Mouse (Mus musculus) midbrain, embryonic 16.5 days (tissue): ENCODE data around the gene Espnl. TPM values are rescaled to one million over a fixed set of nuclear protein-coding genes. Genes with fewer than 3 reads are reported as not detected.
A peak's percentile ranks its signal among the peaks of the same experiment; 100 is the strongest.

Source experiments
- ATAC-seq: fragments of 200-750 bp; cut with Nextera tagmentation; 2 replicates; pipeline ENCODE4 v1.8.0; 2017; ENCODE audit warnings: moderate TSS enrichment
- H3K27ac ChIP-seq: fragments of 300-500 bp; sonication (generic); 2 replicates; pipeline ENCODE4 v1.5.1; 2014; ENCODE audit warnings: mild to moderate bottlenecking, low read length, mixed read lengths
- H3K27me3 ChIP-seq: fragments of 300-500 bp; sonication (generic); 2 replicates; pipeline ENCODE4 v1.6.1; 2014; ENCODE audit warnings: low read depth, low read length, mixed read lengths; ENCODE audit not compliant: control insufficient read depth, insufficient read depth
- H3K36me3 ChIP-seq: fragments of 300-500 bp; sonication (generic); 2 replicates; pipeline ENCODE4 v1.6.1; 2014; ENCODE audit warnings: mild to moderate bottlenecking, low read length, moderate library complexity, mixed read lengths; ENCODE audit not compliant: control insufficient read depth, insufficient read depth
- H3K4me1 ChIP-seq: fragments of 300-500 bp; sonication (generic); 2 replicates; pipeline ENCODE4 v1.6.1; 2014; ENCODE audit warnings: mild to moderate bottlenecking, low read length, mixed read lengths; ENCODE audit not compliant: control insufficient read depth, insufficient read depth
- H3K4me2 ChIP-seq: fragments of 300-500 bp; sonication (generic); 2 replicates; pipeline ENCODE4 v1.6.1; 2014; ENCODE audit warnings: mild to moderate bottlenecking, low read length, mixed read lengths
- H3K4me3 ChIP-seq: fragments of 300-500 bp; sonication (generic); 2 replicates; pipeline ENCODE4 v1.5.1; 2014; ENCODE audit warnings: low read depth, mild to moderate bottlenecking, low read length, moderate library complexity, mixed read lengths
- H3K9ac ChIP-seq: fragments of 300-500 bp; sonication (generic); 2 replicates; pipeline ENCODE4 v1.6.1; 2014; ENCODE audit warnings: low read depth, low read length, mixed read lengths
- H3K9me3 ChIP-seq: fragments of 300-500 bp; sonication (generic); replicated peaks from 2 replicates; pipeline ENCODE4 v1.6.1; 2014; ENCODE audit warnings: mild to moderate bottlenecking, low read length, mixed read lengths; ENCODE audit not compliant: control insufficient read depth, poor library complexity, severe bottlenecking
- WGBS: fragments of 180-500 bp; shearing (Covaris S2); extraction: QIAGEN DNeasy Blood & Tissue Kit; methylation state at CpG from one replicate; pipeline ENCODE4 v1.1.7; 2014; 5-methylcytosine and 5-hydroxymethylcytosine counted together
- polyA plus RNA-seq: library from polyadenylated mRNA; unstranded; fragments of >200 nt; fragmentation: Nextera tagmentation; extraction: Ambion mirVana; gene quantifications from 2 replicates; pipeline ENCODE4 v1.2.1, GENCODE M21; 2015

Espnl gene
- polyA plus RNA-seq, 1 experiment from 2014 or later, result 0.13 TPM

DNA sequence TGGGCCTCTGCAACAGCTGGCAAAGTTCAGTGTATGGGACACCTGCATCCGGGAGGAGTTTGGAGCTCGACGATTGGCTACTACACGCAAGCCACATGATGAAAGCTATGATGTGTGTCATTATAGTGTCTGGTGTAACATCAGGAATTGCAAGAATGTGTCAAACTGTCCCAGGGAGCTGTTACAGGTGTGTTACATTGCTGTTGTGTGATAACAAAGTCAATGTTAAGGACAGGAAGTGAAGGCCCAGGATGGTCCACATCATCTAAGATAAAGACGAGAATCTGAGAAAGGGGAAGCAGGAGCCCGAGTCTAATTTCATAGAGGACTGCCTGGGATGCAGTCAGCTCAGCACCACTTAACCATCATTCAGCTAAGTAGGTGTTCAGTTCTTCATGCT lies 26.3 kb upstream of the Espnl start:
- Histone ChIP-seq H3K36me3 (no peaks in the 10 kb centered on the region), H3K4me2 (no peak overlapping the region), H3K27ac (no peak overlapping the region), H3K9me3 (no peaks in the 10 kb centered on the region), H3K4me1 (peaks cover 8% of the 10 kb centered on the region; the same call in 1 of the 2 replicates), H3K4me3 (no peak overlapping the region), H3K9ac (no peak overlapping the region), H3K27me3 (no peaks in the 10 kb centered on the region)
- ATAC-seq, result no peak
- 91% methylated on average over 6 of the region's 6 CpGs for WGBS

- no peaks in the 10 kb centered on the region for H3K36me3 ChIP-seq
- no peaks in the 10 kb centered on the region for H3K9me3 ChIP-seq
- under 1% methylated on average over 64 of the region's 65 CpGs for WGBS
- H3K27ac ChIP-seq, result peak within 1 kb of the TSS; percentile 54
- peak within 1 kb of the TSS; percentile 86 for H3K4me2 ChIP-seq
- ATAC-seq, result peak; percentile 100
- peak within 1 kb of the TSS; percentile 89 for H3K4me3 ChIP-seq
- H3K27me3 ChIP-seq, result no peaks in the 10 kb centered on the region
- H3K4me1 ChIP-seq, result peaks cover 8% of the 10 kb centered on the region; the same call in 1 of the 2 replicates
- H3K9ac ChIP-seq, result peak within 1 kb of the TSS; percentile 79
Measured at GRCm38 (mm10) chr1:91297799-91298744, 23.8 kb upstream of the Espnl start, which contains the start of gene Scly. Gene Scly (plus strand): TSS chr1:91298338.

- 80% methylated on average over 13 of the region's 13 CpGs for WGBS
- ATAC-seq, result no peak
- peaks cover 8% of the 10 kb centered on the region; the same call in 1 of the 2 replicates for H3K4me1 ChIP-seq
Measured at GRCm38 (mm10) chr1:91299026-91299706, 22.7 kb upstream of the Espnl start.

GRCm38 (mm10) chr1:91299707-91300426 lies 22.0 kb upstream of the Espnl start:
- no peak overlapping the region for H3K9ac ChIP-seq
- H3K4me2 ChIP-seq, result no peak overlapping the region
- WGBS, result 86% methylated on average over 5 of the region's 5 CpGs
- H3K9me3 ChIP-seq, result no peaks in the 10 kb centered on the region
- H3K27me3 ChIP-seq, result no peaks in the 10 kb centered on the region
- H3K4me1 ChIP-seq, result peaks cover 8% of the 10 kb centered on the region; the same call in 1 of the 2 replicates
- H3K36me3 ChIP-seq, result no peaks in the 10 kb centered on the region
- ATAC-seq, result no peak
- no peak overlapping the region for H3K4me3 ChIP-seq
- H3K27ac ChIP-seq, result no peak overlapping the region

More at GRCm38 (mm10) chr1:91299026-91299706, 22.7 kb upstream of the Espnl start:
- Histone ChIP-seq H3K27ac (no peak overlapping the region), H3K4me3 (peak overlapping the region; percentile 89), H3K36me3 (no peaks in the 10 kb centered on the region), H3K9ac (peak overlapping the region; percentile 79), H3K27me3 (no peaks in the 10 kb centered on the region), H3K9me3 (no peaks in the 10 kb centered on the region), H3K4me2 (peak overlapping the region; percentile 86)

GRCm38 (mm10) chr1:91301206-91301920 lies 20.5 kb upstream of the Espnl start:
- ATAC-seq, result no peak
- Histone ChIP-seq H3K36me3 (peaks cover 9% of the 10 kb centered on the region), H3K9me3 (no peaks in the 10 kb centered on the region)

GRCm38 (mm10) chr1:91302021-91302420 lies 19.9 kb upstream of the Espnl start:
- Histone ChIP-seq H3K4me3 (no peak overlapping the region), H3K9me3 (no peaks in the 10 kb centered on the region), H3K4me1 (peaks cover 8% of the 10 kb centered on the region; the same call in 1 of the 2 replicates), H3K9ac (no peak overlapping the region), H3K27me3 (no peaks in the 10 kb centered on the region), H3K27ac (no peak overlapping the region), H3K36me3 (peaks cover 9% of the 10 kb centered on the region), H3K4me2 (no peak overlapping the region)
- no peak for ATAC-seq
- WGBS, result 96% methylated on average over 3 of the region's 3 CpGs

More at GRCm38 (mm10) chr1:91301206-91301920, 20.5 kb upstream of the Espnl start:
- peaks cover 8% of the 10 kb centered on the region; the same call in 1 of the 2 replicates for H3K4me1 ChIP-seq
- H3K4me3 ChIP-seq, result no peak overlapping the region
- 94% methylated on average over 3 of the region's 3 CpGs for WGBS
- no peak overlapping the region for H3K4me2 ChIP-seq
- no peak overlapping the region for H3K9ac ChIP-seq
- H3K27ac ChIP-seq, result no peak overlapping the region
- no peaks in the 10 kb centered on the region for H3K27me3 ChIP-seq

DNA sequence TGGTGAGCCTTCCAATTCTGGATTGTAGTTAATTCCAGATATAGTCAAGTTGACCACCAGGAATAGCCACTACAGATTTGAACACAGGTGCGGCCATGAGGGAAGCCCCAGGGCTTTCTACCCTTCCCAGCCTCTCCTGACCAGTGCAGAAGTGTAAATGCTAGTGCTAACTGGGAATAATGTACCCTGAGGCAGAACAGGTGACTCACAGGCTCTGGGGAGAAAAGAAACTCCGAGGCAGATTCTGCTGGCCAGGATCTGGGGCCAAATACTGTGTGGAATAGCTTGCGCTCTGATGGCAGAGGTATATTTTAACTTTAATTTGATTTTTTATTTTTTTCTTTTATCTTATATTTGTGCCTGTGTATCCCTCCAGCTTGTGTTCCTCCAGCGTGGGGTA lies 17.3 kb upstream of the Espnl start:
- Histone ChIP-seq H3K4me3 (no peak overlapping the region), H3K27ac (no peak overlapping the region), H3K4me1 (no peaks in the 10 kb centered on the region), H3K4me2 (no peak overlapping the region), H3K27me3 (no peaks in the 10 kb centered on the region), H3K9ac (no peak overlapping the region), H3K9me3 (no peaks in the 10 kb centered on the region), H3K36me3 (peaks cover 20% of the 10 kb centered on the region)
- no peak for ATAC-seq
- WGBS, result 92% methylated on average over 4 of the region's 4 CpGs

DNA sequence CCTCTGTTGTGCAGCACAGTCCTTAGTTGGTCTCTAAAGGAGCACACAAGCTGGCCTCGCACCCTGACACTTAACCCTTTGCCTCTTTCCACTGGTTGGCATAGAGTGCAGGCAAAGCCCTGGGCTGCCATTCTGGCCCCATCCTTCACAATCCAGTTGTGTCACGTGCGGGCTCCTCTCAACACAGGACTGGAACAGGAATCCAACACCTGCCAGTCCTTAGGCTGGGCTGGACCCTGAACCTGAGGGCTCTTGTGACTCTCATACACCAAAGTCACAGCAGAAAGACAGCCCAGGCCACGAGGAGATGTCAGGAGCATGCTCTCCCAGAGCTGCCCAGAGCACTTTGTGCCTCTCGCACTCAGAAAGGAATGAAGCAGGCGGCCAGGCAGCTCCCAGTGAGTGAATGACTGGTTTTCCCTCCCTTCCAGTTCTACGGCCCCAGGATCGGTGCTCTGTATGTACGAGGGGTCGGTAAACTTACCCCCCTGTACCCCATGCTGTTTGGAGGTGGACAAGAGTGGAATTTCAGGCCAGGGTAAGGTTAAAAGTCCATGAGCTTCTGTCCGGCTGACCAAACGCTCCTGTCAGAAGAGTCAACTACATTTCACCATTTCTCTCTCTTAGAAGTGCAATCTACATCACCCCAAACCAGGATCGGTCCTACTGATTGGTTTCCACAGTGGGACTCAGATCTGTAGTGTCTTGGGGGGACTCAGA lies 12.3 kb upstream of the Espnl start:
- no peak overlapping the region for H3K4me2 ChIP-seq
- H3K4me1 ChIP-seq, result no peaks in the 10 kb centered on the region; the same call in 1 of the 2 replicates
- WGBS, result 94% methylated on average over 13 of the region's 13 CpGs
- H3K4me3 ChIP-seq, result no peak overlapping the region
- no peak overlapping the region for H3K27ac ChIP-seq
- H3K36me3 ChIP-seq, result peaks cover 20% of the 10 kb centered on the region
- H3K27me3 ChIP-seq, result no peaks in the 10 kb centered on the region
- H3K9me3 ChIP-seq, result no peaks in the 10 kb centered on the region
- no peak overlapping the region for H3K9ac ChIP-seq
- ATAC-seq, result no peak
